In the genomic region with DNA sequence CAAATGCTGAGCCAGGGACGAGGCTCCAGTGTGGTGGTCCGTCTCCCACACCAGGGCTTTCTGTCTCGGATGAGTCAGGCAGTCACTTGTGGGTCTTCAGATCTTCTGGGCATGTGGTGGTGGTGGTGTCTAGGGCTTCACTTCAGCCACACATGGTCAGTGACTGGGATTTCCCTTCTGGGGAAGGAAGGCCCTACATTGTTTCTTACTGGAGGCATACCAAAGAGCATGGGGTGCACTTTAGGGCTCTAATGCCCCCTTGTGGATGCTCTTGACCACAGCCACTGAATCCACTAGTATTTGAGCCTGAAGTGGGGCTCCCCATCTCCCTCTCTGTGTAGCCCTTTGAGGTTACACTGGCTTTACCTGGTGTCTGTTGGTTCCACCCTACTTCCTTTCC, we compare ENCODE assay signal across 11 mouse cellular contexts. TPM values are rescaled to one million over a fixed set of nuclear protein-coding genes. Genes with fewer than 3 reads are reported as not detected.
DNase-seq lines count a peak whose midpoint lies in the region; ATAC-seq and TF ChIP-seq lines count a peak whose summit lies in the region.
"Had no signal": no experiment of that assay in that cellular context is flagged by ENCODE, and none has a peak within 500 bp of the region (broad histone marks: within the 10 kb centered on the region; RNA-seq: fewer than 3 reads in every experiment).

No protein-coding gene starts in this region.

- ATAC-seq in kidney, postnatal 0 days (replicated peaks; ENCODE audit: low FRiP score, low read depth), result no peak
- no peak for ATAC-seq in erythroid progenitor cell, adult 5-6 weeks (replicated peaks; ENCODE audit: low FRiP score, poor library complexity, severe bottlenecking)

- peak in 1 of 2 experiments; percentile 16 for DNase-seq in heart, adult 2 months
- no peak for DNase-seq in heart, postnatal 25 days (ENCODE audit: low spot score)
- peak; percentile 59 for DNase-seq in 3T3-L1 (ENCODE audit: low read depth, low spot score)
- peak; percentile 59 for DNase-seq in ZHBTc4 (ENCODE audit: low read depth, low spot score)
- DNase-seq in kidney, postnatal 0 days (ENCODE audit: low spot score), result peak; percentile 72

- H3K9me3 ChIP-seq in kidney, postnatal 0 days (replicated peaks; ENCODE audit: low read length), result no peaks in the 10 kb centered on the region

- no peaks in the 10 kb centered on the region for H3K27me3 ChIP-seq in heart, adult 2 months (ENCODE audit: control insufficient read depth, insufficient read depth, low read length)
- no peaks in the 10 kb centered on the region for H3K27me3 ChIP-seq in kidney, postnatal 0 days (ENCODE audit: insufficient read depth, low read length)

- no peaks in the 10 kb centered on the region for H3K79me2 ChIP-seq in heart, adult 2 months (replicated peaks; ENCODE audit: control insufficient read depth, insufficient read depth, low read length)

- peak; percentile 75 for TF ChIP-seq CTCF in heart, adult 2 months (IDR thresholded peaks at IDR 0.05)
- TF ChIP-seq CTCF in embryonic fibroblast, embryonic 13.5 days (IDR thresholded peaks at IDR 0.05; ENCODE audit: borderline replicate concordance, insufficient read depth, low read length), result peak; percentile 37; the same call in 1 of the 2 replicates
- peak; percentile 79 for TF ChIP-seq CTCF in kidney, postnatal 0 days (IDR thresholded peaks at IDR 0.05; ENCODE audit: low read depth)
- TF ChIP-seq CTCF in olfactory bulb, adult 2 months (IDR thresholded peaks at IDR 0.05; ENCODE audit: insufficient read depth, low read depth, low read length), result peak; percentile 19; the same call in 1 of the 2 replicates

- TF ChIP-seq POLR2A in heart, adult 2 months (IDR thresholded peaks at IDR 0.05; ENCODE audit: insufficient read depth, low read depth, low read length), result no peak
- no peak for TF ChIP-seq POLR2A in embryonic fibroblast, embryonic 13.5 days (IDR thresholded peaks at IDR 0.05; ENCODE audit: low read depth, low read length)
- TF ChIP-seq POLR2A in olfactory bulb, adult 2 months (IDR thresholded peaks at IDR 0.05; ENCODE audit: insufficient read depth, low read depth, low read length), result no peak

- WGBS in heart, adult 2 months, result 91% methylated on average over 3 of the region's 3 CpGs
- 91% methylated on average over 3 of the region's 3 CpGs for WGBS in kidney, postnatal 0 days
- 90% methylated on average over 3 of the region's 3 CpGs for WGBS in olfactory bulb, adult 2 months

- H3K4me3 ChIP-seq in heart, adult 2 months, result no peak overlapping the region
- H3K4me3 ChIP-seq in embryonic fibroblast, embryonic 13.5 days (ENCODE audit: insufficient read depth, low read length), result no peak overlapping the region
- H3K4me3 ChIP-seq in kidney, postnatal 0 days (replicated peaks; ENCODE audit: low read depth, low read length), result no peak overlapping the region
- no peak overlapping the region for H3K4me3 ChIP-seq in olfactory bulb, adult 2 months (ENCODE audit: insufficient read depth, low read depth, low read length)
- H3K4me3 ChIP-seq: myocyte had no signal

- no peak overlapping the region for H3K4me2 ChIP-seq in kidney, postnatal 0 days (ENCODE audit: low read length)

- intact Hi-C loops in heart, adult 2 months (cut with DNase I), result loop anchor here (1.0 to 10.0 kb wide), 2 partner anchors 236 to 485 kb away; no protein-coding TSS in a partner anchor
- intact Hi-C loops in heart, postnatal 25 days (cut with DNase I), result loop anchor here (5.0 kb wide), 1 partner anchor 233 kb away; no protein-coding TSS in a partner anchor

- no peak for TF ChIP-seq EP300 in heart, adult 2 months (IDR thresholded peaks at IDR 0.05; ENCODE audit: insufficient read depth, low read depth, low read length)

- H3K36me3 ChIP-seq in heart, adult 2 months (ENCODE audit: control insufficient read depth, insufficient read depth, low read length), result no peaks in the 10 kb centered on the region
- no peaks in the 10 kb centered on the region for H3K36me3 ChIP-seq in kidney, postnatal 0 days (ENCODE audit: insufficient read depth, low read length)

- H3K4me1 ChIP-seq in heart, adult 2 months (ENCODE audit: control insufficient read depth, insufficient read depth, low read length), result no peaks in the 10 kb centered on the region
- peaks cover 2% of the 10 kb centered on the region; the same call in 1 of the 2 replicates for H3K4me1 ChIP-seq in embryonic fibroblast, embryonic 13.5 days (ENCODE audit: control insufficient read depth, insufficient read depth, low read length)
- H3K4me1 ChIP-seq in kidney, postnatal 0 days (replicated peaks; ENCODE audit: insufficient read depth, low read length), result no peaks in the 10 kb centered on the region
- peaks cover 13% of the 10 kb centered on the region for H3K4me1 ChIP-seq in olfactory bulb, adult 2 months (ENCODE audit: control insufficient read depth, insufficient read depth, low read length)

- no peak overlapping the region for H3K27ac ChIP-seq in heart, adult 2 months
- H3K27ac ChIP-seq in embryonic fibroblast, embryonic 13.5 days (ENCODE audit: insufficient read depth, low read length), result no peak overlapping the region
- no peak overlapping the region for H3K27ac ChIP-seq in kidney, postnatal 0 days
- H3K27ac ChIP-seq in olfactory bulb, adult 2 months (ENCODE audit: insufficient read depth, low read depth, low read length), result no peak overlapping the region

- H3K9ac ChIP-seq in heart, adult 2 months (ENCODE audit: low read depth, low read length), result no peak overlapping the region
- H3K9ac ChIP-seq in kidney, postnatal 0 days (ENCODE audit: low read depth, low read length), result no peak overlapping the region

RNA-seq across cellular contexts. Expression of a gene that starts 47.9 kb away (rescaled TPM):
- not detected for total RNA-seq in heart, adult 2 months (2021)
- polyA plus RNA-seq in heart, adult 2 months (2012; rRNA removed), result not detected in 2 replicates
- total RNA-seq in heart, postnatal 25 days (2021), result not detected
- polyA plus RNA-seq in embryonic fibroblast, embryonic 13.5 days (2011; ENCODE audit: insufficient read length, low read depth, missing spikeins), result not detected in 2 replicates
- polyA plus RNA-seq in kidney, postnatal 0 days (2015; fragmentation: Nextera tagmentation; extraction: Ambion mirVana), result not detected in 2 replicates
- polyA plus RNA-seq in olfactory bulb, adult 2 months (2012; ENCODE audit: insufficient read depth, insufficient read length, low replicate concordance, missing spikeins), result not detected in 2 replicates
- not detected in 2 replicates for total RNA-seq in erythroid progenitor cell, adult 5-6 weeks (2015; ENCODE audit: low replicate concordance)
- total RNA-seq in erythroid progenitor cell, adult 5-6 weeks (2017; ENCODE audit: low replicate concordance), result not detected in 2 replicates
- total RNA-seq: adrenal gland, adult 18-20 months had no signal
- polyA plus RNA-seq: intestine, embryonic 14.5 days; myocyte had no signal

RNA-seq across cellular contexts. Expression of a gene that starts 57.1 kb away (rescaled TPM):
- not detected for total RNA-seq in heart, adult 2 months (2021)
- polyA plus RNA-seq in heart, adult 2 months (2012; rRNA removed), result not detected in 2 replicates
- total RNA-seq in heart, postnatal 25 days (2021), result not detected
- not detected in 2 replicates for polyA plus RNA-seq in embryonic fibroblast, embryonic 13.5 days (2011; ENCODE audit: insufficient read length, low read depth, missing spikeins)
- polyA plus RNA-seq in kidney, postnatal 0 days (2015; fragmentation: Nextera tagmentation; extraction: Ambion mirVana), result 11.8 and 15.3 TPM in 2 replicates
- polyA plus RNA-seq in olfactory bulb, adult 2 months (2012; ENCODE audit: insufficient read depth, insufficient read length, low replicate concordance, missing spikeins), result not detected in 2 replicates
- total RNA-seq in erythroid progenitor cell, adult 5-6 weeks (2015; ENCODE audit: low replicate concordance), result not detected in 2 replicates
- total RNA-seq in erythroid progenitor cell, adult 5-6 weeks (2017; ENCODE audit: low replicate concordance), result not detected in 2 replicates
- total RNA-seq: adrenal gland, adult 18-20 months had no signal
- polyA plus RNA-seq: myocyte had no signal

Comparison
In these comparisons a context has a peak if more than half of its experiments do, and no peak if none do; other contexts are left out.
1. CTCF ChIP-seq: peak in every context shown above with its lines; median percentile 79 in kidney, postnatal 0 days; 75 in heart, adult 2 months; 37 in embryonic fibroblast, embryonic 13.5 days; 19 in olfactory bulb, adult 2 months.
2. RNA of a gene that starts 57.1 kb away (polyA plus RNA-seq): 11.8 to 15.3 TPM in kidney, postnatal 0 days; not detected in heart, adult 2 months, not detected in embryonic fibroblast, embryonic 13.5 days and not detected in olfactory bulb, adult 2 months; every median in the first group is over 10 times any median in the second.